Mouse (Mus musculus) neural tube, embryonic 14.5 days (tissue): Measurements from ENCODE around the gene Nrsn2. TPM values are rescaled to one million over a fixed set of nuclear protein-coding genes. Genes with fewer than 3 reads are reported as not detected.

Experiments
- ATAC-seq: fragments of 200-750 bp; cut with Nextera tagmentation; 2 replicates; pipeline ENCODE4 v1.8.0; 2017; ENCODE audit warnings: low read depth, mild to moderate bottlenecking, moderate TSS enrichment, moderate library complexity
- H3K27ac ChIP-seq: fragments of 300-500 bp; sonication (generic); 2 replicates; pipeline ENCODE4 v1.5.1; 2014; ENCODE audit warnings: low read depth, mild to moderate bottlenecking, control low read depth, low read length, moderate library complexity, mixed read lengths
- H3K27me3 ChIP-seq: fragments of 300-500 bp; sonication (generic); 2 replicates; pipeline ENCODE4 v1.6.1; 2014; ENCODE audit warnings: low read length; ENCODE audit not compliant: control insufficient read depth, insufficient read depth
- H3K36me3 ChIP-seq: fragments of 300-500 bp; sonication (generic); 2 replicates; pipeline ENCODE4 v1.6.1; 2014; ENCODE audit warnings: low read length, mixed read lengths; ENCODE audit not compliant: control insufficient read depth, insufficient read depth
- H3K4me1 ChIP-seq: fragments of 300-500 bp; sonication (generic); 2 replicates; pipeline ENCODE4 v1.6.1; 2014; ENCODE audit warnings: low read length; ENCODE audit not compliant: control insufficient read depth, insufficient read depth
- H3K4me2 ChIP-seq: fragments of 300-500 bp; sonication (generic); 2 replicates; pipeline ENCODE4 v1.6.1; 2014; ENCODE audit warnings: mild to moderate bottlenecking, low read depth, low read length, control low read depth
- H3K4me3 ChIP-seq: fragments of 300-500 bp; sonication (generic); 2 replicates; pipeline ENCODE4 v1.5.1; 2014; ENCODE audit warnings: low read depth, low read length, control low read depth, mixed read lengths
- H3K9ac ChIP-seq: fragments of 300-500 bp; sonication (generic); replicated peaks from 2 replicates; pipeline ENCODE4 v1.6.1; 2014; ENCODE audit warnings: low read depth, mild to moderate bottlenecking, control low read depth, low read length, mixed read lengths
- H3K9me3 ChIP-seq: fragments of 300-500 bp; sonication (generic); 2 replicates; pipeline ENCODE4 v1.6.1; 2016; ENCODE audit warnings: low read length; ENCODE audit not compliant: control insufficient read depth
- WGBS: fragments of 180-500 bp; shearing (Covaris S2); extraction: QIAGEN DNeasy Blood & Tissue Kit; methylation state at CpG from one replicate; pipeline ENCODE4 v1.1.7; 2014; 5-methylcytosine and 5-hydroxymethylcytosine counted together
- polyA plus RNA-seq: library from polyadenylated mRNA; unstranded; fragments of >200 nt; fragmentation: Nextera tagmentation; extraction: Ambion mirVana; gene quantifications from 2 replicates; pipeline ENCODE4 v1.2.1, GENCODE M21; 2014

Nrsn2 gene
- polyA plus RNA-seq, 1 experiment from 2014 or later, result 54.4 TPM

DNA sequence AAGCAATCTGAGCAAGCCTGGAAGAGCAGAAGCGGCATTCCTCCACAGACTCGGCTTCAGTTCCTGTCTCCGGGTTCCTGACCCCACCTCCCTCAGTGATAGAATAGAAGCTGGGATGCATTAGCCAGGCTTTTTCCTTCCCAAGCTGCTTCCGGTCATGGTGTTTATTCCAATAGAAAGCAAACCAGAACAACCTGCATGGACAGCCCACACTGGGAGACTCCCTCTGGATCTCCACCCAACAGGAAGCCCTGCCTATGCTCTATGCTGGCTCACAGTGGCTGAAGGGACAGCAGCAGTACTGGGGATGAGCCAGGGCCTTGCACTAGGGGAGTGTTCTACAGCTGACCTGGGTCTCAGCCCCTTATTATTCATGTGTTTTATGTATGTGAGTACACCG lies 48.5 kb downstream of the Nrsn2 start:
- WGBS, result 85% methylated on average over 5 of the region's 5 CpGs
- H3K27ac ChIP-seq, result no peak overlapping the region
- no peak overlapping the region for H3K4me2 ChIP-seq
- no peak overlapping the region for H3K9ac ChIP-seq
- peaks cover 56% of the 10 kb centered on the region for H3K36me3 ChIP-seq
- no peak overlapping the region for H3K4me3 ChIP-seq
- no peaks in the 10 kb centered on the region for H3K9me3 ChIP-seq
- peaks cover 13% of the 10 kb centered on the region; the same call in 1 of the 2 replicates for H3K4me1 ChIP-seq
- no peak for ATAC-seq
- peaks cover 2% of the 10 kb centered on the region; the same call in 1 of the 2 replicates for H3K27me3 ChIP-seq

DNA sequence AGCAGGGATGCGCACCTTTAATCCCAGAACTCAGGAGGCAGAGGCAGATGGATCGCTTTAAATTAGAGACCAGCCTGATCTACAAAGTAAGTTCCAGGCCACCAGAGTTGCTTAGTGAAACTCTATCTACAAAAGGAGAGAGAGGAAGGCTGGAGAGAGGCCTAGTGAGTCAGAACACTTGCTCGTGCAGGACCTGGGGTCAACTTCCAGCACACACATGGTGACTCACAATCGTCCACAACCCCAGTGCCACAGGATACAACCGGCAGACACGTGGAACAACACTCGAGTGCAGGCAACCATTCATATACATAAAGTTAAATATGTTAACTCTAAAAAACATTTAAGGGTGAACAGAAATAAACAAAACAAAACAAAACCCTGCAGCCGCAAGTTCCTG lies 49.8 kb downstream of the Nrsn2 start:
- Histone ChIP-seq H3K36me3 (peaks cover 67% of the 10 kb centered on the region), H3K27me3 (no peaks in the 10 kb centered on the region), H3K4me2 (no peak overlapping the region), H3K9ac (no peak overlapping the region), H3K4me1 (peaks cover 12% of the 10 kb centered on the region; the same call in 1 of the 2 replicates), H3K4me3 (no peak overlapping the region), H3K9me3 (no peaks in the 10 kb centered on the region), H3K27ac (no peak overlapping the region)
- no peak for ATAC-seq
- 93% methylated on average over 8 of the region's 8 CpGs for WGBS

- H3K27me3 ChIP-seq, result no peaks in the 10 kb centered on the region
- peaks cover 7% of the 10 kb centered on the region; the same call in 1 of the 2 replicates for H3K4me1 ChIP-seq
- H3K9ac ChIP-seq, result no peak overlapping the region
- H3K4me3 ChIP-seq, result no peak overlapping the region
- ATAC-seq, result no peak
- no peak overlapping the region for H3K4me2 ChIP-seq
- peaks cover 72% of the 10 kb centered on the region for H3K36me3 ChIP-seq
- WGBS, result 94% methylated on average over 13 of the region's 13 CpGs
- no peaks in the 10 kb centered on the region for H3K9me3 ChIP-seq
- no peak overlapping the region for H3K27ac ChIP-seq
Observed at GRCm38 (mm10) chr2:152326157-152326556, 50.3 kb downstream of the Nrsn2 start.

GRCm38 (mm10) chr2:152324842-152325241 lies 51.6 kb downstream of the Nrsn2 start:
- 90% methylated on average over 3 of the region's 3 CpGs for WGBS
- H3K4me1 ChIP-seq, result no peaks in the 10 kb centered on the region
- no peaks in the 10 kb centered on the region for H3K27me3 ChIP-seq
- no peak overlapping the region for H3K9ac ChIP-seq
- no peaks in the 10 kb centered on the region for H3K9me3 ChIP-seq
- H3K4me3 ChIP-seq, result no peak overlapping the region
- H3K4me2 ChIP-seq, result no peak overlapping the region
- no peak overlapping the region for H3K27ac ChIP-seq
- no peak for ATAC-seq
- peaks cover 72% of the 10 kb centered on the region for H3K36me3 ChIP-seq

- H3K9ac ChIP-seq, result no peak overlapping the region
- peaks cover 68% of the 10 kb centered on the region for H3K36me3 ChIP-seq
- no peak overlapping the region for H3K4me2 ChIP-seq
- ATAC-seq, result no peak
- H3K9me3 ChIP-seq, result no peaks in the 10 kb centered on the region
- H3K4me3 ChIP-seq, result no peak overlapping the region
- H3K27ac ChIP-seq, result no peak overlapping the region
- no peaks in the 10 kb centered on the region for H3K4me1 ChIP-seq
- WGBS, result 96% methylated on average over 14 of the region's 14 CpGs
- H3K27me3 ChIP-seq, result no peaks in the 10 kb centered on the region
Observed at GRCm38 (mm10) chr2:152323971-152324370, 52.5 kb downstream of the Nrsn2 start.

GRCm38 (mm10) chr2:152322198-152322597 lies 54.2 kb downstream of the Nrsn2 start:
- H3K27ac ChIP-seq, result no peak overlapping the region
- no peak overlapping the region for H3K9ac ChIP-seq
- H3K4me3 ChIP-seq, result no peak overlapping the region
- ATAC-seq, result no peak
- H3K4me2 ChIP-seq, result no peak overlapping the region
- 89% methylated on average over 6 of the region's 6 CpGs for WGBS
- peaks cover 67% of the 10 kb centered on the region for H3K36me3 ChIP-seq
- no peaks in the 10 kb centered on the region for H3K27me3 ChIP-seq
- no peaks in the 10 kb centered on the region for H3K4me1 ChIP-seq
- no peaks in the 10 kb centered on the region for H3K9me3 ChIP-seq

DNA sequence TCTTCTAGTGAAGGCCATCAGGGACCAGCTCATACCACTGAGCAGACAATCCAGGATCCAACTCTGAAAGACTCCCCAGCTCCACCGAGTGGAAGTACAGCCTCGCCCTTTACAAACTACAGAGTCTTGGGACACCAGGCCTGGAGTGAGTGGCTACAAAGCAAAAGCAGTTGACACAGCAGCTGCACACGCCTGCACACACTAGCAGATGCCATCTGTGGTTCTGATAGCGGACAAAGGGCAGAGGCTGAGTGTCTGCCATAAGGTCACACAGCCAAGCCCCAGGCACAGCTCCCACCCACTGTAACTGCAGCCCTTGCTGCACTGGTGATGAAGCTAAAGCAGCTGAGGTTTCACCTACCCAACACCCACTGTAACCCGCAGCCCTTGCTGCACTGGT lies 54.9 kb downstream of the Nrsn2 start:
- ATAC-seq, result 0 out of 2 replicates have a peak, but pooled peaks have one; percentile 33
- Histone ChIP-seq H3K4me2 (no peak overlapping the region), H3K9ac (no peak overlapping the region), H3K27me3 (no peaks in the 10 kb centered on the region), H3K27ac (no peak overlapping the region), H3K9me3 (no peaks in the 10 kb centered on the region), H3K36me3 (peaks cover 63% of the 10 kb centered on the region), H3K4me3 (no peak overlapping the region), H3K4me1 (no peaks in the 10 kb centered on the region)
- WGBS, result 88% methylated on average over 5 of the region's 5 CpGs

Other genes starting within 250 kb of the Nrsn2 start
- gene Tcf15, start 233.1 kb downstream of the Nrsn2 start, polyA plus RNA-seq, result 1.3 and 3.3 TPM in 2 replicates
- 94.7 and 155 TPM in 2 replicates for gene Csnk2a1, start 149.8 kb downstream of the Nrsn2 start, polyA plus RNA-seq
- 28.0 and 33.9 TPM in 2 replicates for gene Tbc1d20, start 82.8 kb downstream of the Nrsn2 start, polyA plus RNA-seq
- gene Rbck1, start 44.0 kb downstream of the Nrsn2 start, polyA plus RNA-seq, result 98.5 and 107 TPM in 2 replicates
- gene Trib3, start 32.6 kb downstream of the Nrsn2 start, polyA plus RNA-seq, result 1.1 and 1.6 TPM in 2 replicates
- gene Sox12, start 21.4 kb upstream of the Nrsn2 start, polyA plus RNA-seq, result 19.2 and 19.7 TPM in 2 replicates
- 14.5 and 18.0 TPM in 2 replicates for gene Zcchc3, start 38.4 kb upstream of the Nrsn2 start, polyA plus RNA-seq
- gene 6820408C15Rik, start 38.9 kb upstream of the Nrsn2 start, polyA plus RNA-seq, result 0.87 and 0.99 TPM in 2 replicates
- gene Defb23, start 88.0 kb upstream of the Nrsn2 start, polyA plus RNA-seq, result not detected in 2 replicates
- not detected in 2 replicates for gene Defb20, start 100.4 kb upstream of the Nrsn2 start, polyA plus RNA-seq
- gene Defb22, start 113.5 kb upstream of the Nrsn2 start, polyA plus RNA-seq, result not detected in 2 replicates
- gene Defb26, start 135.1 kb upstream of the Nrsn2 start, polyA plus RNA-seq, result not detected in 2 replicates
- gene Defb28, start 141.6 kb upstream of the Nrsn2 start, polyA plus RNA-seq, result not detected in 2 replicates
- not detected in 2 replicates for gene Defb29, start 163.5 kb upstream of the Nrsn2 start, polyA plus RNA-seq
- gene Gm17416, start 192.7 kb upstream of the Nrsn2 start, polyA plus RNA-seq, result not detected in 2 replicates
- gene Defb21, start 196.1 kb upstream of the Nrsn2 start, polyA plus RNA-seq, result not detected in 2 replicates
- gene Defb19, start 203.7 kb upstream of the Nrsn2 start, polyA plus RNA-seq, result not detected in 2 replicates
- not detected in 2 replicates for gene Defb45, start 222.8 kb upstream of the Nrsn2 start, polyA plus RNA-seq
- not detected in 2 replicates for gene Defb36, start 227.7 kb upstream of the Nrsn2 start, polyA plus RNA-seq
- gene Defb25, start 246.4 kb upstream of the Nrsn2 start, polyA plus RNA-seq, result not detected in 2 replicates